Mouse (Mus musculus) CH12.LX (cell line): ENCODE measurements at regions not wholly inside any gene's neighbourhood (a gene's known extent, or its start where the extent isn't known, plus 50 kb on each side); places are given as distances from the start of the nearest gene placed in this dataset.

Source experiments
- DNase-seq: peaks from one replicate; pipeline ENCODE4 v3.0.0-alpha.2; 2013; ENCODE audit errors: extremely low read depth
- H3K27ac ChIP-seq: 2 replicates; pipeline ENCODE4 v1.5.1; 2012; ENCODE audit warnings: low read depth, mild to moderate bottlenecking, control low read depth, moderate library complexity; ENCODE audit not compliant: insufficient read depth
- H3K27me3 ChIP-seq: replicated peaks from 2 replicates; pipeline ENCODE3; 2012; ENCODE audit warnings: inconsistent platforms
- H3K36me3 ChIP-seq, 2 experiments: replicated peaks in 1 of 2; 2 replicates each; pipeline versions ENCODE3 to v1.6.1; 2012; ENCODE audit warnings: inconsistent platforms in 1 of 2, low read length in 1 of 2, mild to moderate bottlenecking in 1 of 2, mixed read lengths in 1 of 2, moderate library complexity in 1 of 2; ENCODE audit not compliant: control insufficient read depth in 1 of 2, insufficient read depth in 1 of 2
- H3K4me1 ChIP-seq, 2 experiments: 2 replicates each; pipeline ENCODE4 v1.6.1; 2012; ENCODE audit warnings: inconsistent platforms in 1 of 2, moderate library complexity in 1 of 2; ENCODE audit not compliant: insufficient read depth in 2 of 2, control insufficient read depth in 1 of 2
- H3K4me2 ChIP-seq: 2 replicates; pipeline ENCODE4 v1.6.1; 2012; ENCODE audit warnings: low read depth, mild to moderate bottlenecking, control low read depth; ENCODE audit not compliant: poor library complexity, insufficient read depth, severe bottlenecking
- H3K4me3 ChIP-seq, 3 experiments: fragments of 150-350 bp in 1 of 3; sonication (generic) in 1 of 3; replicated peaks in 1 of 3; 2 replicates each; pipeline versions ENCODE3 to v1.5.1; 2011 to 2012; ENCODE audit warnings: low read depth in 2 of 3, low read length in 2 of 3, mild to moderate bottlenecking in 2 of 3, moderate library complexity in 2 of 3, control low read depth in 1 of 3, improper control_type of control experiment in 1 of 3, inconsistent platforms in 1 of 3, mixed read lengths in 1 of 3; ENCODE audit not compliant: poor library complexity in 1 of 3
- H3K79me2 ChIP-seq: replicated peaks from 2 replicates; pipeline ENCODE4 v1.6.1; 2012; ENCODE audit warnings: mild to moderate bottlenecking, moderate library complexity; ENCODE audit not compliant: control insufficient read depth, poor library complexity, insufficient read depth, severe bottlenecking; ENCODE audit errors: extremely low read depth
- H3K9ac ChIP-seq: 2 replicates; pipeline ENCODE4 v1.6.1; 2012; ENCODE audit warnings: low read depth, mild to moderate bottlenecking, control low read depth, moderate library complexity; ENCODE audit not compliant: insufficient read depth
- H3K9me3 ChIP-seq: replicated peaks from 2 replicates; pipeline ENCODE3; 2012; ENCODE audit warnings: low read length, inconsistent platforms, mixed read lengths
- CHD1 ChIP-seq: IDR thresholded peaks from 2 replicates; pipeline ENCODE4 v1.6.1; 2012; ENCODE audit warnings: low read depth, low read length, improper control_type of control experiment, inconsistent platforms
- CTCF ChIP-seq, 2 experiments: IDR thresholded peaks in 1 of 2; conservative IDR thresholded peaks in 1 of 2; 2 replicates each; pipeline ENCODE4 v1.5.1; 2011 to 2012; ENCODE audit warnings: low read depth in 2 of 2, low read length in 2 of 2, improper control_type of control experiment in 1 of 2, inconsistent platforms in 1 of 2, mild to moderate bottlenecking in 1 of 2, moderate library complexity in 1 of 2
- GABPA ChIP-seq: IDR thresholded peaks from 2 replicates; pipeline ENCODE4 v1.6.1; 2012; ENCODE audit warnings: low read depth, low read length, improper control_type of control experiment, inconsistent platforms; ENCODE audit not compliant: insufficient replicate concordance
- HCFC1 ChIP-seq: IDR thresholded peaks from 2 replicates; pipeline ENCODE4 v1.6.1; 2012; ENCODE audit warnings: low read depth, mild to moderate bottlenecking, inconsistent platforms, low read length, improper control_type of control experiment
- JUN ChIP-seq: IDR thresholded peaks from 2 replicates; pipeline ENCODE4 v1.6.1; 2011; ENCODE audit warnings: low read depth, mild to moderate bottlenecking, low read length, improper control_type of control experiment, moderate library complexity; ENCODE audit not compliant: insufficient read depth
- JUND ChIP-seq: conservative IDR thresholded peaks from 2 replicates; pipeline ENCODE4 v1.6.1; 2011; ENCODE audit warnings: low read depth, low read length, improper control_type of control experiment
- KAT2A ChIP-seq: IDR thresholded peaks from 2 replicates; pipeline ENCODE4 v1.6.1; 2012; ENCODE audit warnings: low read length, improper control_type of control experiment, inconsistent platforms; ENCODE audit not compliant: insufficient replicate concordance
- MAFK ChIP-seq: IDR thresholded peaks from 2 replicates; pipeline ENCODE4 v1.6.1; 2011; ENCODE audit warnings: low read length, improper control_type of control experiment; ENCODE audit not compliant: insufficient replicate concordance
- MAX ChIP-seq: IDR thresholded peaks from 2 replicates; pipeline ENCODE4 v1.6.1; 2011; ENCODE audit warnings: low read length, improper control_type of control experiment
- MXI1 ChIP-seq: IDR thresholded peaks from 2 replicates; pipeline ENCODE4 v1.6.1; 2011; ENCODE audit warnings: mild to moderate bottlenecking, low read depth, low read length, improper control_type of control experiment
- MYC ChIP-seq: IDR thresholded peaks from 2 replicates; pipeline ENCODE4 v1.6.1; 2011; ENCODE audit warnings: low read depth, mild to moderate bottlenecking, improper control_type of control experiment, low read length
- NELFE ChIP-seq: IDR thresholded peaks from 2 replicates; pipeline ENCODE4 v1.6.1; 2011; ENCODE audit warnings: low read depth, low read length, improper control_type of control experiment
- NRF1 ChIP-seq: IDR thresholded peaks from 2 replicates; pipeline ENCODE4 v1.6.1; 2014; ENCODE audit warnings: low read depth, mild to moderate bottlenecking, inconsistent platforms, low read length, improper control_type of control experiment, moderate library complexity
- POLR2A ChIP-seq: IDR thresholded peaks from 2 replicates; pipeline ENCODE4 v1.6.1; 2011; ENCODE audit warnings: low read depth, mild to moderate bottlenecking, improper control_type of control experiment, low read length
- RCOR1 ChIP-seq: conservative IDR thresholded peaks from 2 replicates; pipeline ENCODE4 v1.6.1; 2012; ENCODE audit warnings: low read depth, mild to moderate bottlenecking, inconsistent platforms, low read length, improper control_type of control experiment
- TCF12 ChIP-seq: IDR thresholded peaks from 2 replicates; pipeline ENCODE4 v1.6.1; 2014; ENCODE audit warnings: low read depth, mild to moderate bottlenecking, inconsistent platforms, low read length, improper control_type of control experiment
- UBTF ChIP-seq: IDR thresholded peaks from 2 replicates; pipeline ENCODE4 v1.6.1; 2012; ENCODE audit warnings: low read depth, mild to moderate bottlenecking, inconsistent platforms, low read length, improper control_type of control experiment, moderate library complexity
- USF2 ChIP-seq: conservative IDR thresholded peaks from 2 replicates; pipeline ENCODE4 v1.6.1; 2011; ENCODE audit warnings: low read depth, low read length, improper control_type of control experiment
- ZC3H11A ChIP-seq: IDR thresholded peaks from 2 replicates; pipeline ENCODE4 v1.6.1; 2012; ENCODE audit warnings: low read depth, mild to moderate bottlenecking, inconsistent platforms, low read length, improper control_type of control experiment
- ZKSCAN1 ChIP-seq: IDR thresholded peaks from 2 replicates; pipeline ENCODE4 v1.6.1; 2012; ENCODE audit warnings: low read depth, inconsistent platforms, low read length, improper control_type of control experiment, borderline replicate concordance
- ZMIZ1 ChIP-seq: IDR thresholded peaks from 2 replicates; pipeline ENCODE4 v1.6.1; 2012; ENCODE audit warnings: low read depth, mild to moderate bottlenecking, inconsistent platforms, low read length, improper control_type of control experiment
- dilution Hi-C: fragments of 300-500 bp; cut with MboI; formaldehyde crosslinking; loops from 2 replicates; pipeline ENCODE4 v1.14.3; 2020; ENCODE audit warnings: low sequenced_read_pairs; ENCODE audit not compliant: extremely low pct_unique_long_range_greater_than_20kb, extremely low pct_ligation_motif_present
- in situ Hi-C: fragments of 300-500 bp; cut with MboI; formaldehyde crosslinking; loops from 3 replicates; pipeline ENCODE4 v1.14.3; 2019; ENCODE audit warnings: low sequenced_read_pairs, low pct_ligation_motif_present, low pct_unique_long_range_greater_than_20kb, mixed read lengths

- Histone ChIP-seq H3K4me2 (no peak overlapping the region), H3K9ac (no peak overlapping the region), H3K27ac (no peak overlapping the region), H3K4me1 (peaks cover 0 to 1% of the 10 kb centered on the region in 2 experiments; a peak in 2 of 4 replicates), H3K36me3 (no peaks in the 10 kb centered on the region), H3K4me3 (no peak overlapping the region), H3K27me3 (no peaks in the 10 kb centered on the region), H3K9me3 (no peaks in the 10 kb centered on the region)
- DNase-seq = no peak
- in situ Hi-C loops = no loop called here
- dilution Hi-C loops = no loop called here
- TF ChIP-seq MYC = no peak
- TF ChIP-seq GABPA = no peak
- no peak for TF ChIP-seq CTCF (conservative IDR thresholded peaks at IDR 0.05 in 1 of 2, IDR thresholded peaks at IDR 0.05 in 1 of 2; ENCODE audit: low read depth in 2 of 2, low read length in 2 of 2)
- TF ChIP-seq HCFC1 = no peak
- no peak for TF ChIP-seq NRF1
- no peak for TF ChIP-seq JUND
- TF ChIP-seq POLR2A = no peak
- TF ChIP-seq UBTF = no peak
- TF ChIP-seq USF2 = no peak
- TF ChIP-seq ZC3H11A = no peak
- no peak for TF ChIP-seq MAX
- TF ChIP-seq, all 38 proteins: peak for 0
- no peaks in the 10 kb centered on the region for H3K79me2 ChIP-seq
Measured at GRCm38 (mm10) chr16:78211687-78212086, 89.6 kb upstream of the Cxadr start.

GRCm38 (mm10) chr16:78208321-78208720 is 93.0 kb upstream of the Cxadr start:
- no peak overlapping the region for H3K4me3 ChIP-seq
- TF ChIP-seq NELFE = no peak
- no peak for TF ChIP-seq ZKSCAN1
- no peak for TF ChIP-seq GABPA
- no peak for TF ChIP-seq RCOR1
- no peak for TF ChIP-seq MXI1
- no peak for TF ChIP-seq MAFK
- no peak for TF ChIP-seq ZMIZ1
- TF ChIP-seq KAT2A = no peak
- TF ChIP-seq POLR2A = no peak
- TF ChIP-seq TCF12 = no peak
- no peak for TF ChIP-seq JUN
- no peak for TF ChIP-seq CHD1
- no peaks in the 10 kb centered on the region for H3K36me3 ChIP-seq
- dilution Hi-C loops (no loop called here), in situ Hi-C loops (no loop called here)
- no peaks in the 10 kb centered on the region for H3K9me3 ChIP-seq
- H3K27me3 ChIP-seq = no peaks in the 10 kb centered on the region
- no peak overlapping the region for H3K9ac ChIP-seq
- no peaks in the 10 kb centered on the region for H3K4me1 ChIP-seq
- no peak overlapping the region for H3K4me2 ChIP-seq
- DNase-seq = no peak
- no peaks in the 10 kb centered on the region for H3K79me2 ChIP-seq
- H3K27ac ChIP-seq = no peak overlapping the region
